Mouse (Mus musculus) E14TG2a.4 (cell line): Measurements from ENCODE around the gene Neurog3.

Experiments used
- CTCF ChIP-seq: conservative IDR thresholded peaks from 2 replicates; pipeline ENCODE4 v1.5.1; 2014; ENCODE audit warnings: low read length
- NANOG ChIP-seq: IDR thresholded peaks from 2 replicates; pipeline ENCODE4 v1.6.1; 2014; ENCODE audit warnings: borderline replicate concordance, low read length, mixed read lengths

DNA sequence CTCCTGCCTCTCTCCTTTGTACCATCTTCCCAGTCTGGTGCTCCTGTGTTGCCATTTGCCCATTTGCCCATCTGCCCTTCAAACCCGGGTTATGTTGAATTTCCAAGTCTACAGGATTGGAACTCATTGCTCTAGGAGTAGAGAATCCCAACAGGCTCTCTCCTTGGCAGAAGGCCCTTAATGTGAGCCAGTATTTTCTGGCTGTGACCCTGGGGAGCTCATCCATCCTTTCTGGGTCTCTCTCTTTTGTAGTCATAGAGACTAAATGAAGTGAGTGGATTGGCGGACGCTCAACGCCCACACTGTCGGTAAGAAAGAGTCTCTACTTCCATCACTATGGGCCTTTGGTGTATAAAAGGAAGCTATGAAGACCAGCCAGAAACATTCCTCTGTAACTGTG lies 46.1 kb upstream of the Neurog3 start:
- TF ChIP-seq CTCF: no peak
- no peak for TF ChIP-seq NANOG
